ENCODE assay signal across 8 mouse cellular contexts in genomic region chr3:123508056-123508674, GRCm38 (mm10).
DNase-seq lines count a peak whose midpoint lies in the region; ATAC-seq and TF ChIP-seq lines count a peak whose summit lies in the region.

No protein-coding gene starts in this region.

- TF ChIP-seq POLR2A in kidney, adult 2 months (IDR thresholded peaks at IDR 0.05; ENCODE audit: low read depth, low read length), result peak; percentile 97
- peak; percentile 99 for TF ChIP-seq POLR2A in spleen, adult 2 months (IDR thresholded peaks at IDR 0.05; ENCODE audit: low read depth, low read length)

- peaks cover 16% of the 10 kb centered on the region; the same call in 1 of the 2 replicates for H3K4me1 ChIP-seq in embryonic facial prominence, embryonic 13.5 days
- peaks cover 11% of the 10 kb centered on the region; the same call in 1 of the 2 replicates for H3K4me1 ChIP-seq in kidney, adult 2 months (ENCODE audit: control insufficient read depth, insufficient read depth, low read length)
- H3K4me1 ChIP-seq in limb, embryonic 12.5 days (replicated peaks), result peaks cover 18% of the 10 kb centered on the region
- peaks cover 27% of the 10 kb centered on the region for H3K4me1 ChIP-seq in midbrain, embryonic 15.5 days
- peaks cover 3% of the 10 kb centered on the region; the same call in 1 of the 2 replicates for H3K4me1 ChIP-seq in spleen, adult 2 months (ENCODE audit: control insufficient read depth, insufficient read depth, insufficient read length)

- peak overlapping the region; percentile 94 for H3K9ac ChIP-seq in embryonic facial prominence, embryonic 13.5 days
- H3K9ac ChIP-seq in limb, embryonic 12.5 days (replicated peaks), result peak overlapping the region; percentile 89
- peak overlapping the region; percentile 87 for H3K9ac ChIP-seq in midbrain, embryonic 15.5 days

- peak overlapping the region; percentile 66 for H3K4me2 ChIP-seq in embryonic facial prominence, embryonic 13.5 days
- peak overlapping the region; percentile 76 for H3K4me2 ChIP-seq in limb, embryonic 12.5 days
- peak overlapping the region; percentile 72 for H3K4me2 ChIP-seq in midbrain, embryonic 15.5 days

- peak; percentile 99 for DNase-seq in 3134 (ENCODE audit: extremely low read depth, insufficient read length, low spot score)
- peak; percentile 98 to 99 for DNase-seq in adrenal gland, postnatal 36 days
- DNase-seq in heart, adult 18-20 months, result peak; percentile 99 to 100
- DNase-seq in kidney, adult 2 months, result peak; percentile 100
- DNase-seq in spleen, adult 2 months (ENCODE audit: low read depth in 1 of 2, low spot score in 2 of 2), result peak; percentile 98

- H3K27ac ChIP-seq in embryonic facial prominence, embryonic 13.5 days, result peak overlapping the region; percentile 100
- peak overlapping the region; percentile 88 for H3K27ac ChIP-seq in kidney, adult 2 months (ENCODE audit: insufficient read depth, low read depth, low read length)
- H3K27ac ChIP-seq in limb, embryonic 12.5 days, result peak overlapping the region; percentile 100
- peak overlapping the region; percentile 99 for H3K27ac ChIP-seq in midbrain, embryonic 15.5 days
- peak overlapping the region; percentile 98 for H3K27ac ChIP-seq in spleen, adult 2 months (ENCODE audit: insufficient read depth, low read length)

- WGBS in embryonic facial prominence, embryonic 13.5 days, result under 1% methylated on average over 53 of the region's 53 CpGs
- under 1% methylated on average over 53 of the region's 53 CpGs for WGBS in kidney, adult 2 months
- under 1% methylated on average over 53 of the region's 53 CpGs for WGBS in limb, embryonic 12.5 days
- under 1% methylated on average over 53 of the region's 53 CpGs for WGBS in midbrain, embryonic 15.5 days
- WGBS in spleen, adult 2 months, result under 1% methylated on average over 53 of the region's 53 CpGs

- H3K4me3 ChIP-seq in embryonic facial prominence, embryonic 13.5 days, result peak overlapping the region; percentile 75
- peak overlapping the region; percentile 85 for H3K4me3 ChIP-seq in kidney, adult 2 months (ENCODE audit: insufficient read depth, low read depth, low read length)
- H3K4me3 ChIP-seq in limb, embryonic 12.5 days (replicated peaks), result peak overlapping the region; percentile 76
- H3K4me3 ChIP-seq in midbrain, embryonic 15.5 days, result peak overlapping the region; percentile 65
- peak overlapping the region; percentile 79 for H3K4me3 ChIP-seq in spleen, adult 2 months (ENCODE audit: extremely low read depth, insufficient read depth, insufficient read length)

- no peaks in the 10 kb centered on the region for H3K27me3 ChIP-seq in embryonic facial prominence, embryonic 13.5 days
- H3K27me3 ChIP-seq in kidney, adult 2 months (replicated peaks; ENCODE audit: control insufficient read depth, insufficient read depth, low read length), result no peaks in the 10 kb centered on the region
- H3K27me3 ChIP-seq in limb, embryonic 12.5 days, result no peaks in the 10 kb centered on the region
- no peaks in the 10 kb centered on the region for H3K27me3 ChIP-seq in midbrain, embryonic 15.5 days (replicated peaks)
- H3K27me3 ChIP-seq in spleen, adult 2 months (ENCODE audit: control insufficient read depth, insufficient read depth, low read length), result no peaks in the 10 kb centered on the region; the same call in 1 of the 2 replicates

- ATAC-seq in embryonic facial prominence, embryonic 13.5 days (ENCODE audit: insufficient number of reproducible peaks, insufficient read depth, low FRiP score, low TSS enrichment, low read depth), result peak; percentile 99
- peak; percentile 97 for ATAC-seq in limb, embryonic 12.5 days (ENCODE audit: insufficient number of reproducible peaks, insufficient read depth, low FRiP score, low TSS enrichment, low read depth)
- ATAC-seq in midbrain, embryonic 15.5 days (replicated peaks), result peak; percentile 99

- no peaks in the 10 kb centered on the region for H3K9me3 ChIP-seq in embryonic facial prominence, embryonic 13.5 days
- peaks cover 5% of the 10 kb centered on the region; the same call in 1 of the 2 replicates for H3K9me3 ChIP-seq in limb, embryonic 12.5 days
- H3K9me3 ChIP-seq in midbrain, embryonic 15.5 days, result no peaks in the 10 kb centered on the region

- peaks cover 12% of the 10 kb centered on the region; the same call in 1 of the 2 replicates for H3K36me3 ChIP-seq in embryonic facial prominence, embryonic 13.5 days
- H3K36me3 ChIP-seq in kidney, adult 2 months (ENCODE audit: control insufficient read depth, insufficient read depth, low read length), result no peaks in the 10 kb centered on the region
- peaks cover 12% of the 10 kb centered on the region for H3K36me3 ChIP-seq in limb, embryonic 12.5 days
- no peaks in the 10 kb centered on the region for H3K36me3 ChIP-seq in midbrain, embryonic 15.5 days (replicated peaks)
- peaks cover 7% of the 10 kb centered on the region for H3K36me3 ChIP-seq in spleen, adult 2 months (ENCODE audit: control insufficient read depth, insufficient read depth, low read length)

- 0 out of 2 replicates have a peak, but pooled peaks have one; percentile 11 for TF ChIP-seq CTCF in kidney, adult 2 months (conservative IDR thresholded peaks at IDR 0.05; ENCODE audit: insufficient read depth, insufficient read length, low read depth, low read length)
- TF ChIP-seq CTCF in spleen, adult 2 months (IDR thresholded peaks at IDR 0.05; ENCODE audit: extremely low read depth, insufficient read depth, insufficient read length, insufficient replicate concordance), result no peak

Comparison
In these comparisons a context has a peak if more than half of its experiments do, and no peak if none do; other contexts are left out.
1. Peak in every context shown above with its lines: DNase-seq, ATAC-seq, H3K4me3 ChIP-seq and H3K27ac ChIP-seq.